17 mouse cellular contexts compared by ENCODE assay signal in the genomic region with DNA sequence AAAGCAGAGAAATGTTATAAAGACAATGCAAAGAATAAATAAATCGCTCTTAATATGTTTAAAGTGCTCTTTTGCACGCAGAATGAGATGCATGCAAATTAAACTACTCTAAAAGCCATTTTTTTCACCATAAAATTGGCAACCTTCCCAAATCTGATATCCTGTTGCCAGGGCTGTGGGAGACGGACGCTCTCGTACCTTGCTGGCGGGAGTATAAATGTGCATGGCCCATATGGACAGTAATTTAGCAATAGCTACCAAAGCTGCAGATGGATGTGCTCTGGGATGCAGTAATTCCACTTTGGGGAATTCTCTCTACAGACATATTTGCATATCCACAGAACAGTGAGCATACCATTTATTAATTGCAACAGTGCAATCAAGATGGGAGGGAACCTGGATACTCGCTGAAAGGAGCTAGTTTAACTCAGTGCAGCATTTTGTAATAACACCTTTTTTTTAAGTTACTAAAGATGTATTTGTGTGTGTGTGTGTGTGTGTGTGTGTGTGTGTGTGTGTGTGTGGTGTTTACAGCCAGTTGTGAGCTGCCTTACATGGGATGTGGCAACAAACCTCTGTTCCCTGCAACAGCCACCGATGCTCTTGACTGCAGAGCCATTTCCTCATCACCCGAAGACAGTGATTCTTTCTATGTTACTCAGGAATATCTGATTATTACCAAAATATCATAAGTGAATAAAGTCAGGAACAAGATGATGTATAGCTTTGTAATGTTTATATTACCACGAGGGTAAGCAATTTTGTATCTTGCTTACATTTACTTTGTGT.
A peak's percentile ranks its signal among the peaks of the same experiment; 100 is the strongest.
DNase-seq lines count a peak whose midpoint lies in the region; ATAC-seq lines count a peak whose summit lies in the region.
"Had no signal": no experiment of that assay in that cellular context is flagged by ENCODE, and none has a peak within 500 bp of the region (broad histone marks: within the 10 kb centered on the region; RNA-seq: fewer than 3 reads in every experiment).

No protein-coding gene starts in this region.

- 76% methylated on average over 10 of the region's 10 CpGs for WGBS in hindbrain, embryonic 11.5 days
- WGBS in hindbrain, embryonic 10.5 days: 87% methylated on average over 10 of the region's 10 CpGs
- WGBS in forebrain, embryonic 16.5 days: 41% methylated on average over 10 of the region's 10 CpGs
- WGBS in hindbrain, embryonic 15.5 days: 33% methylated on average over 10 of the region's 10 CpGs
- WGBS in neural tube, embryonic 13.5 days: 36% methylated on average over 10 of the region's 10 CpGs
- 77% methylated on average over 10 of the region's 10 CpGs for WGBS in liver, embryonic 11.5 days

- no peaks in the 10 kb centered on the region for H3K27me3 ChIP-seq in hindbrain, embryonic 11.5 days (ENCODE audit: control insufficient read depth, insufficient read depth, low read length)
- no peaks in the 10 kb centered on the region for H3K27me3 ChIP-seq in hindbrain, embryonic 10.5 days (ENCODE audit: insufficient read depth, poor library complexity, severe bottlenecking)
- H3K27me3 ChIP-seq in forebrain, embryonic 16.5 days (replicated peaks; ENCODE audit: control insufficient read depth, insufficient read depth, low read length): no peaks in the 10 kb centered on the region
- H3K27me3 ChIP-seq in hindbrain, embryonic 15.5 days: no peaks in the 10 kb centered on the region
- H3K27me3 ChIP-seq in neural tube, embryonic 13.5 days: no peaks in the 10 kb centered on the region
- H3K27me3 ChIP-seq in liver, embryonic 11.5 days (replicated peaks; ENCODE audit: control insufficient read depth, insufficient read depth, low read length): no peaks in the 10 kb centered on the region
- H3K27me3 ChIP-seq: embryonic facial prominence, embryonic 12.5 days; limb, embryonic 15.5 days; lung, embryonic 15.5 days had no signal

- H3K4me2 ChIP-seq in hindbrain, embryonic 11.5 days (replicated peaks; ENCODE audit: low read depth, low read length): no peak overlapping the region
- H3K4me2 ChIP-seq in forebrain, embryonic 16.5 days (ENCODE audit: low read length): peak overlapping the region; percentile 16; the same call in 1 of the 2 replicates
- peak overlapping the region; percentile 19; the same call in 1 of the 2 replicates for H3K4me2 ChIP-seq in hindbrain, embryonic 15.5 days
- no peak overlapping the region for H3K4me2 ChIP-seq in neural tube, embryonic 13.5 days
- H3K4me2 ChIP-seq in liver, embryonic 11.5 days: no peak overlapping the region
- H3K4me2 ChIP-seq: embryonic facial prominence, embryonic 12.5 days; heart, embryonic 11.5 days; limb, embryonic 15.5 days; lung, embryonic 15.5 days had no signal

- H3K4me3 ChIP-seq in hindbrain, embryonic 11.5 days (ENCODE audit: low read depth, low read length): no peak overlapping the region
- no peak overlapping the region for H3K4me3 ChIP-seq in hindbrain, embryonic 10.5 days
- H3K4me3 ChIP-seq in forebrain, embryonic 16.5 days (replicated peaks; ENCODE audit: low read length): no peak overlapping the region
- H3K4me3 ChIP-seq in hindbrain, embryonic 15.5 days: no peak overlapping the region
- H3K4me3 ChIP-seq in neural tube, embryonic 13.5 days: no peak overlapping the region
- no peak overlapping the region for H3K4me3 ChIP-seq in liver, embryonic 11.5 days (ENCODE audit: low read depth, low read length)
- H3K4me3 ChIP-seq: embryonic facial prominence, embryonic 12.5 days; limb, embryonic 15.5 days; lung, embryonic 15.5 days; megakaryocyte, embryonic 14.5 days had no signal

- no peak overlapping the region for H3K9ac ChIP-seq in hindbrain, embryonic 11.5 days (ENCODE audit: low read depth, low read length)
- H3K9ac ChIP-seq in forebrain, embryonic 16.5 days (replicated peaks; ENCODE audit: low read depth, low read length): no peak overlapping the region
- H3K9ac ChIP-seq in hindbrain, embryonic 15.5 days: no peak overlapping the region
- no peak overlapping the region for H3K9ac ChIP-seq in neural tube, embryonic 13.5 days
- no peak overlapping the region for H3K9ac ChIP-seq in liver, embryonic 11.5 days (ENCODE audit: low read depth, low read length)
- H3K9ac ChIP-seq: embryonic facial prominence, embryonic 12.5 days; limb, embryonic 15.5 days; lung, embryonic 15.5 days had no signal

- H3K27ac ChIP-seq in hindbrain, embryonic 11.5 days (ENCODE audit: low read depth, low read length): no peak overlapping the region
- no peak overlapping the region for H3K27ac ChIP-seq in hindbrain, embryonic 10.5 days
- H3K27ac ChIP-seq in forebrain, embryonic 16.5 days (ENCODE audit: low read length): no peak overlapping the region
- no peak overlapping the region; the same call in 1 of the 2 replicates for H3K27ac ChIP-seq in hindbrain, embryonic 15.5 days (replicated peaks)
- H3K27ac ChIP-seq in neural tube, embryonic 13.5 days (replicated peaks): 0 out of 2 replicates have a peak overlapping the region, but pooled peaks have one; percentile 15
- no peak overlapping the region for H3K27ac ChIP-seq in liver, embryonic 11.5 days (ENCODE audit: low read depth, low read length)
- H3K27ac ChIP-seq: embryonic facial prominence, embryonic 12.5 days; limb, embryonic 15.5 days; lung, embryonic 15.5 days had no signal

- no peak for DNase-seq in hindbrain, embryonic 11.5 days (ENCODE audit: low spot score)
- DNase-seq in hindbrain, embryonic 10.5 days (ENCODE audit: low spot score): no peak
- no peak for DNase-seq in kidney, postnatal 14 days
- no peak for DNase-seq in liver, embryonic 11.5 days (ENCODE audit: low spot score)
- DNase-seq: gastrocnemius, postnatal 14 days; heart, postnatal 36 days; kidney, adult 18-20 months; right cerebral cortex, postnatal 14 days had no signal

- 0 out of 2 replicates have a peak, but pooled peaks have one; percentile 33 for ATAC-seq in hindbrain, embryonic 11.5 days (ENCODE audit: low FRiP score)
- peak; percentile 83 for ATAC-seq in forebrain, embryonic 16.5 days
- peak; percentile 71; the same call in 1 of the 2 replicates for ATAC-seq in hindbrain, embryonic 15.5 days (ENCODE audit: low FRiP score, low read depth)
- peak; percentile 88 for ATAC-seq in neural tube, embryonic 13.5 days (ENCODE audit: low read depth)
- ATAC-seq in liver, embryonic 11.5 days (replicated peaks; ENCODE audit: low FRiP score): no peak
- ATAC-seq: activated CD4-positive, CD25-positive, alpha-beta regulatory T cell, adult 4 months had no signal

- no peaks in the 10 kb centered on the region; the same call in 1 of the 2 replicates for H3K4me1 ChIP-seq in hindbrain, embryonic 11.5 days (replicated peaks; ENCODE audit: control insufficient read depth, insufficient read depth, low read length)
- H3K4me1 ChIP-seq in hindbrain, embryonic 10.5 days (replicated peaks): peaks cover 9% of the 10 kb centered on the region
- H3K4me1 ChIP-seq in forebrain, embryonic 16.5 days (replicated peaks; ENCODE audit: control insufficient read depth, insufficient read depth, low read length): peaks cover 15% of the 10 kb centered on the region
- H3K4me1 ChIP-seq in hindbrain, embryonic 15.5 days (replicated peaks): peaks cover 20% of the 10 kb centered on the region
- peaks cover 50% of the 10 kb centered on the region for H3K4me1 ChIP-seq in neural tube, embryonic 13.5 days (replicated peaks)
- peaks cover 15% of the 10 kb centered on the region for H3K4me1 ChIP-seq in liver, embryonic 11.5 days (replicated peaks; ENCODE audit: control insufficient read depth, insufficient read depth, low read length)
- H3K4me1 ChIP-seq: lung, embryonic 15.5 days had no signal

- H3K9me3 ChIP-seq in hindbrain, embryonic 11.5 days (ENCODE audit: control insufficient read depth, low read length): no peaks in the 10 kb centered on the region
- no peaks in the 10 kb centered on the region for H3K9me3 ChIP-seq in hindbrain, embryonic 10.5 days
- H3K9me3 ChIP-seq in forebrain, embryonic 16.5 days (ENCODE audit: control insufficient read depth, low read length): no peaks in the 10 kb centered on the region; the same call in 1 of the 2 replicates
- H3K9me3 ChIP-seq in hindbrain, embryonic 15.5 days: no peaks in the 10 kb centered on the region
- H3K9me3 ChIP-seq in neural tube, embryonic 13.5 days: no peaks in the 10 kb centered on the region
- no peaks in the 10 kb centered on the region for H3K9me3 ChIP-seq in liver, embryonic 11.5 days (ENCODE audit: control insufficient read depth, low read length)
- H3K9me3 ChIP-seq: embryonic facial prominence, embryonic 12.5 days; limb, embryonic 15.5 days; lung, embryonic 15.5 days; megakaryocyte, embryonic 14.5 days had no signal

- no peaks in the 10 kb centered on the region for H3K36me3 ChIP-seq in hindbrain, embryonic 11.5 days (ENCODE audit: control insufficient read depth, insufficient read depth, low read length)
- H3K36me3 ChIP-seq in hindbrain, embryonic 10.5 days: no peaks in the 10 kb centered on the region
- H3K36me3 ChIP-seq in forebrain, embryonic 16.5 days (ENCODE audit: control insufficient read depth, insufficient read depth): no peaks in the 10 kb centered on the region
- H3K36me3 ChIP-seq in hindbrain, embryonic 15.5 days: no peaks in the 10 kb centered on the region
- H3K36me3 ChIP-seq in neural tube, embryonic 13.5 days: no peaks in the 10 kb centered on the region
- no peaks in the 10 kb centered on the region for H3K36me3 ChIP-seq in liver, embryonic 11.5 days (ENCODE audit: control insufficient read depth, insufficient read depth, low read length)
- H3K36me3 ChIP-seq: embryonic facial prominence, embryonic 12.5 days; limb, embryonic 15.5 days; lung, embryonic 15.5 days had no signal

Comparison
In these comparisons a context has a peak if more than half of its experiments do, and no peak if none do; other contexts are left out.
1. H3K4me2 ChIP-seq: peak in forebrain, embryonic 16.5 days (single experiment) and hindbrain, embryonic 15.5 days (single experiment); none in hindbrain, embryonic 11.5 days (single experiment), neural tube, embryonic 13.5 days (single experiment) and liver, embryonic 11.5 days (single experiment).